Mouse (Mus musculus): ENCODE data around the gene Tmprss6. TPM values are rescaled to one million over a fixed set of nuclear protein-coding genes. Genes with fewer than 3 reads are reported as not detected.

Gene Tmprss6
- polyA plus RNA-seq, 1 experiment from 2014 or later = 155 TPM

GRCm38 (mm10) chr15:78428391-78429138 lies 39.9 kb downstream of the Tmprss6 start, which contains the start of gene Kctd17:
Gene Kctd17, plus strand, starts transcription at chr15:78428564.
- in situ Hi-C loops (cut with MboI; ENCODE audit: low pct_unique_long_range_greater_than_20kb) = no loop called here

GRCm38 (mm10) chr15:78425230-78425629 lies 43.2 kb downstream of the Tmprss6 start:
- H3K27me3 ChIP-seq = no peaks in the 10 kb centered on the region
- CTCF ChIA-PET = interaction anchor here (0.8 to 1.3 kb wide), 2 partner anchors 53 to 70 kb away, joined by 3 to 4 read pairs; no protein-coding TSS in a partner anchor
- TF ChIP-seq CTCF (IDR thresholded peaks at IDR 0.05) = no peak
- DNase-seq (ENCODE audit: low read depth, low spot score) (no peak), ATAC-seq (no peak)
- POLR2A ChIA-PET = no interaction called here
- in situ Hi-C loops (cut with MboI; ENCODE audit: low pct_unique_long_range_greater_than_20kb) = no loop called here

More at GRCm38 (mm10) chr15:78428391-78429138, 39.9 kb downstream of the Tmprss6 start, which contains the start of gene Kctd17:
- no peak for DNase-seq (ENCODE audit: low read depth, low spot score)
- peak; percentile 74 for ATAC-seq
- no peaks in the 10 kb centered on the region for H3K27me3 ChIP-seq
- CTCF ChIA-PET = interaction anchor here (0.9 to 1.7 kb wide), 3 partner anchors 14 to 188 kb away, joined by 3 to 4 read pairs (median 4); no protein-coding TSS in a partner anchor
- no peak for TF ChIP-seq CTCF (IDR thresholded peaks at IDR 0.05)
- POLR2A ChIA-PET = interaction anchor here (0.5 to 1.6 kb wide), 4 partner anchors 14 to 798 kb away, joined by 3 to 4 read pairs (median 3); no protein-coding TSS in a partner anchor

- DNase-seq (ENCODE audit: low read depth, low spot score) = no peak
- in situ Hi-C loops (cut with MboI; ENCODE audit: low pct_unique_long_range_greater_than_20kb) = loop anchor here (5.0 kb wide), 2 partner anchors 57 to 167 kb away; no protein-coding TSS in a partner anchor
- ATAC-seq = no peak
- H3K27me3 ChIP-seq = no peaks in the 10 kb centered on the region
- CTCF ChIA-PET = interaction anchor here (0.8 to 1.3 kb wide), 4 partner anchors 23 to 185 kb away, joined by 3 to 5 read pairs (median 4); no protein-coding TSS in a partner anchor
- POLR2A ChIA-PET = no interaction called here
- no peak for TF ChIP-seq CTCF (IDR thresholded peaks at IDR 0.05)
These were observed 43.9 kb downstream of the Tmprss6 start for GRCm38 (mm10) chr15:78424507-78424906.

DNA sequence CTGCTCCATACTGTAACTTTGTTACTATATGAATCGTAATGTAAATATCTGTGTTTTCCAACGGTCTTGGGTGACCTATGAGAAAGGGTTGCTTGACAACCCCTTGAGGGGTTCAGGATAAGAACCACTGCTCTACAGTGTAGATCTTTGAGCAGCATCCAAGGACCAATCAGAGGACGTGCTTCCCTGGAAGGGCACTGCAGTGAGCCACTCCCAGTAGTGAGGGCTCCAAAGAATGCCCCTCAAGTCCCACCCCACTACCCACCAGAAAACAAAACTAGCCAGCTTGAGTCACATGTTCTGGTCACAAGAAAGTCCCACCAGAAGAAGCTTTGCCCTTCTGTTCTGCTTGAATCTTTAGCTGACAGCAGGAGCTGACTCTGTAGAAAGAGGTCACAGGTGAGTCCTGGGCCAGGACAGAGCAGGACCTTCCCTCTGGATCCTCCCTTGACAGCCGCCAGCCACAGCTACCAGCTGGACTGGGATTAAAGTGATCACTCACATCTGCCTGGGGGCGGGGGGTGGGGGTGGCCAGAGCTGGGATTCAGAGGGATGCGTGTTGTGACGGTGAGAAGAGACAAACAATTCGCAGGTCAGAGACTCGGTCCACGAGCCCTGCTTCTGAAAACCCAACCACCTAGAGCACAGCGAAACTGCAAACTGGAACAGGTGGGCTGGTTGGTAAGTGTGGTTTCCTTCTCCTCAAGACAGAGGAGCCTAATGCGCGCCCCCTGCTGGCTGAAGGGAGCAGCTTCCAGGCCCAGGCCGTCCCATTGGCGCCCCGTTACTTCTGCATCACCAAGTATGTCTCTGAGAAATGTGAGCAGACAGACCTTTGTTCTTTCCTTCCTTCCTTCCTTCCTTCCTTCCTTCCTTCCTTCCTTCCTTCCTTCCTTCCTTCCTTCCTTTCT lies 46.1 kb downstream of the Tmprss6 start:
- no peak for TF ChIP-seq CTCF (IDR thresholded peaks at IDR 0.05)

DNA sequence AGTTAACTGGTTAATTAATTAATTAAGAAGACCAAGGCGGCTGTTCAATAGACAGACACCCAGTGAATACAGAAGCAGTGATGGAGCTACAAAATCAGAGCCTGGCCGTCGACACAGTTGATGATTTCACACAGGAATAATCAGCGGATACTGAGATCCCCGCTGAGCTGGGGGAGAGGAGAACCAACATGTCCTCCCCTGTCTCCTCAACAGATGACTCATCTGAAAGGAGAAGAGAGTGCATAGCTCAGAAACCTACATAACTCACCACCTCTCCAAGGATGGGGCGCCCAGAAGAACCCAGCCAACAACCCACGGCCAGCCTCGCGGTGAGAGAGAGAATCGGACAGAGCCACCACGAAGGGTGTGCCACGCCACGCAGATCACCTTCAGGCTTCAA lies 48.0 kb downstream of the Tmprss6 start:
- ChIA-PET CTCF (interaction anchor here (0.9 to 2.7 kb wide), 7 partner anchors 13 to 112 kb away, joined by 3 to 18 read pairs (median 4); no protein-coding TSS in a partner anchor), POLR2A (no interaction called here)
- ATAC-seq (no peak), DNase-seq (ENCODE audit: low read depth, low spot score) (no peak)
- in situ Hi-C loops (cut with MboI; ENCODE audit: low pct_unique_long_range_greater_than_20kb) = loop anchor here (5.0 kb wide), 2 partner anchors 53 to 163 kb away; no protein-coding TSS in a partner anchor
- TF ChIP-seq CTCF (IDR thresholded peaks at IDR 0.05) = no peak
- no peaks in the 10 kb centered on the region for H3K27me3 ChIP-seq

More for the DNA sequence above, 46.1 kb downstream of the Tmprss6 start:
- in situ Hi-C loops (cut with MboI; ENCODE audit: low pct_unique_long_range_greater_than_20kb) = loop anchor here (5.0 kb wide), 2 partner anchors 55 to 165 kb away; no protein-coding TSS in a partner anchor
- no peaks in the 10 kb centered on the region for H3K27me3 ChIP-seq
- CTCF ChIA-PET = interaction anchor here (0.9 to 2.7 kb wide), 7 partner anchors 9 to 165 kb away, joined by 3 to 18 read pairs (median 4); no protein-coding TSS in a partner anchor
- ATAC-seq (peak; percentile 63), DNase-seq (ENCODE audit: low read depth, low spot score) (peak; percentile 15)
- POLR2A ChIA-PET = interaction anchor here (0.8 to 1.0 kb wide), 3 partner anchors 17 to 68 kb away, joined by 3 to 7 read pairs (median 3); partner anchors contain the start of genes Mpst and Tst

DNA sequence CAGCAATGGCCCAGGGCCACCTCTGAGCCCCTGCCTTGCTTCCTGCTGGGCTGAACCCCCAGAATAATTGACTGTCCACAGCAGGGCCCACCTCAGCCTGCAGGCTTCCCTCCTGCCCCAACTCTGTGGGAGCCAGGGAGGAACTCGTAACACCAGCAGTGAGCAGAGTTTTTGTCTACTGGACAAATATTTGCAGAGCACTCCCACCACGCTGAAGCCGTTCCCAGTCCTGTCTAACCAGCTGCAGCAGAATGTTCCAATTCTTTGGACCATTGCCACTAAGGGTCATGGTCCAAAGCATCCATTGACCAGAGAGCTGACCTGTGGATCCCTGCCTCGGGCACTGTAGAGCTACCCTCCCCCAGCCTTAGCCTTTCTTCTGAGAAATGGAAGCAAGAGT lies 51.5 kb downstream of the Tmprss6 start:
- no peaks in the 10 kb centered on the region for H3K27me3 ChIP-seq
- ChIA-PET CTCF (interaction anchor here (1.3 to 1.5 kb wide), 3 partner anchors 9 to 62 kb away, joined by 3 to 5 read pairs (median 3); partner anchors contain the start of gene Mpst), POLR2A (interaction anchor here (0.9 to 1.0 kb wide), 2 partner anchors 10 to 15 kb away, joined by 4 read pairs; partner anchors contain the start of gene Mpst)
- in situ Hi-C loops (cut with MboI; ENCODE audit: low pct_unique_long_range_greater_than_20kb) = no loop called here
- ATAC-seq (peak; percentile 79), DNase-seq (ENCODE audit: low read depth, low spot score) (peak; percentile 81)
- TF ChIP-seq CTCF (IDR thresholded peaks at IDR 0.05) = no peak

DNA sequence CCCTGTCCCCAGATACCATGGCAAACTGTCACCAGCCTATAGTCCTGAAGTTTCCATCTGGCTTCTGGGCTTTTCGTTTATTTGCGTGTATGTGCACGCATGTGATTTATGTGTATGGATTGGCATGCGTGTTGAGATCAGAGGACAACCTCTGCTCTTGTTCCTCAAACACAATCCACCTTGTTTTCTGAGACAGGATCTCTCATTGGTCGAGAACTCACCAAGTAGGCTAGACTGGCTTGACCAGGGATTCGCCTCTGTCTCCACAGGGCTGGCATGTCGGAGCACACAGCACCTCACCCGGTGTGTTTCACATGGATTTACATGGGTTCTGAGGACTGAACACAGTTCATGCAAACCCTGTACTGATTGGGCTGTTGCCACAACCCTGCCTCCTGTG lies 54.3 kb downstream of the Tmprss6 start:
- ATAC-seq = no peak
- in situ Hi-C loops (cut with MboI; ENCODE audit: low pct_unique_long_range_greater_than_20kb) = no loop called here
- CTCF ChIA-PET = interaction anchor here (0.7 kb wide), 1 partner anchor 8 kb away, joined by 3 read pairs; no protein-coding TSS in a partner anchor
- POLR2A ChIA-PET = no interaction called here
- no peak for TF ChIP-seq CTCF (IDR thresholded peaks at IDR 0.05)
- no peaks in the 10 kb centered on the region for H3K27me3 ChIP-seq
- DNase-seq (ENCODE audit: low read depth, low spot score) = no peak

DNA sequence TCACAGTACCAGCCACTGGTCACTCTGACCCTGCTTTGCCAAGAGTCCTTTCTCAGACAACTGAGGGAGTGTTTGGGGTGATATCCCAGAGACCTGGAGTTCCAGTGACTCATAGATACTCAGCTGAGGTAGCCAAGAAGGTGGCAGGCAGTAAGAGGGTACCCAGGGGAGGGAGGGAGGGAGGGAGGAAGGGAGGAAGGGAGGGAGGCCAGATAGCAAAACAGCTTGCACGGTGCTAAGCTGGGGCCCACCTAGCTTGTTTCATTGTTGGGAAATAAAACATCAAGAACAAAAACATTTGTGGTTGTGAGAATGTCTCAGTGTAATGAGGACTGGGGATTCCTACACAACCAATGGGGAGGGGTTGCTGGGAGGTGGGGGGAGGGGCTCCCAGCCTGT lies 54.7 kb downstream of the Tmprss6 start:
- ChIA-PET CTCF (interaction anchor here (0.7 kb wide), 1 partner anchor 8 kb away, joined by 3 read pairs; no protein-coding TSS in a partner anchor), POLR2A (no interaction called here)
- no peak for DNase-seq (ENCODE audit: low read depth, low spot score)
- TF ChIP-seq CTCF (IDR thresholded peaks at IDR 0.05) = no peak
- no peak for ATAC-seq
- H3K27me3 ChIP-seq = no peaks in the 10 kb centered on the region
- in situ Hi-C loops (cut with MboI; ENCODE audit: low pct_unique_long_range_greater_than_20kb) = no loop called here

- ChIA-PET CTCF (interaction anchor here (0.7 kb wide), 1 partner anchor 9 kb away, joined by 3 read pairs; no protein-coding TSS in a partner anchor), POLR2A (no interaction called here)
- DNase-seq (ENCODE audit: low read depth, low spot score) (no peak), ATAC-seq (no peak)
- no peak for TF ChIP-seq CTCF (IDR thresholded peaks at IDR 0.05)
- no peaks in the 10 kb centered on the region for H3K27me3 ChIP-seq
- in situ Hi-C loops (cut with MboI; ENCODE audit: low pct_unique_long_range_greater_than_20kb) = no loop called here
These were observed 55.2 kb downstream of the Tmprss6 start for GRCm38 (mm10) chr15:78413083-78413718.
